Mouse (Mus musculus) embryonic facial prominence, embryonic 11.5 days (tissue): ENCODE measurements around the gene Ppp3cb. TPM values are rescaled to one million over a fixed set of nuclear protein-coding genes. Genes with fewer than 3 reads are reported as not detected.

Experiments used
- ATAC-seq: fragments of 200-750 bp; cut with Nextera tagmentation; replicated peaks from 2 replicates; pipeline ENCODE4 v1.8.0; 2017; ENCODE audit warnings: low read depth; ENCODE audit not compliant: insufficient number of reproducible peaks, low FRiP score, low TSS enrichment
- DNase-seq: peaks from one replicate; pipeline ENCODE4 v3.0.0-alpha.2; 2015; ENCODE audit warnings: low spot score
- H3K27ac ChIP-seq: fragments of 300-500 bp; sonication (generic); replicated peaks from 2 replicates; pipeline ENCODE4 v1.5.1; 2014; ENCODE audit warnings: mild to moderate bottlenecking, low read depth, low read length, control low read depth
- H3K27me3 ChIP-seq: fragments of 300-500 bp; sonication (generic); 2 replicates; pipeline ENCODE4 v1.6.1; 2014; ENCODE audit warnings: mild to moderate bottlenecking, low read length, moderate library complexity, mixed read lengths; ENCODE audit not compliant: control insufficient read depth, insufficient read depth
- H3K36me3 ChIP-seq: fragments of 300-500 bp; sonication (generic); replicated peaks from 2 replicates; pipeline ENCODE4 v1.6.1; 2014; ENCODE audit warnings: low read depth, mild to moderate bottlenecking, low read length, moderate library complexity, mixed read lengths; ENCODE audit not compliant: control insufficient read depth, insufficient read depth
- H3K4me1 ChIP-seq: fragments of 300-500 bp; sonication (generic); 2 replicates; pipeline ENCODE4 v1.6.1; 2014; ENCODE audit warnings: low read length, mixed read lengths; ENCODE audit not compliant: control insufficient read depth, insufficient read depth
- H3K4me2 ChIP-seq: fragments of 300-500 bp; sonication (generic); 2 replicates; pipeline ENCODE4 v1.6.1; 2014; ENCODE audit warnings: low read depth, mild to moderate bottlenecking, control low read depth, low read length, moderate library complexity
- H3K4me3 ChIP-seq: fragments of 300-500 bp; sonication (generic); 2 replicates; pipeline ENCODE4 v1.5.1; 2014; ENCODE audit warnings: low read depth, low read length, control low read depth
- H3K9ac ChIP-seq: fragments of 300-500 bp; sonication (generic); replicated peaks from 2 replicates; pipeline ENCODE4 v1.6.1; 2014; ENCODE audit warnings: mild to moderate bottlenecking, control low read depth, low read length
- H3K9me3 ChIP-seq: fragments of 300-500 bp; sonication (generic); replicated peaks from 2 replicates; pipeline ENCODE4 v1.6.1; 2016; ENCODE audit warnings: mild to moderate bottlenecking, low read length, inconsistent platforms, mixed read lengths; ENCODE audit not compliant: control insufficient read depth
- WGBS: fragments of 180-500 bp; shearing (Covaris S2); extraction: QIAGEN DNeasy Blood & Tissue Kit; methylation state at CpG from one replicate; pipeline ENCODE4 v1.1.7; 2014; 5-methylcytosine and 5-hydroxymethylcytosine counted together
- polyA plus RNA-seq: library from polyadenylated mRNA; unstranded; fragments of >200 nt; fragmentation: Nextera tagmentation; extraction: Ambion mirVana; gene quantifications from 2 replicates; pipeline ENCODE4 v1.2.1, GENCODE M21; 2014

Gene Ppp3cb
- polyA plus RNA-seq, 1 experiment from 2014 or later, result 62.5 TPM

- H3K27ac ChIP-seq, result no peak overlapping the region
- WGBS, result 94% methylated on average over 10 of the region's 10 CpGs
Measured at GRCm38 (mm10) chr14:20502966-20503365, 43.4 kb downstream of the Ppp3cb start.

GRCm38 (mm10) chr14:20499982-20500381 is 46.4 kb downstream of the Ppp3cb start:
- Histone ChIP-seq H3K9ac (no peak overlapping the region), H3K27me3 (no peaks in the 10 kb centered on the region), H3K36me3 (no peaks in the 10 kb centered on the region; the same call in none of the 2 replicates), H3K4me3 (no peak overlapping the region), H3K4me2 (no peak overlapping the region), H3K27ac (no peak overlapping the region), H3K9me3 (no peaks in the 10 kb centered on the region), H3K4me1 (no peaks in the 10 kb centered on the region)
- 74% methylated on average over 3 of the region's 3 CpGs for WGBS
- peak; percentile 42 for DNase-seq
- no peak for ATAC-seq

More at GRCm38 (mm10) chr14:20502966-20503365, 43.4 kb downstream of the Ppp3cb start:
- Histone ChIP-seq H3K4me3 (no peak overlapping the region), H3K4me2 (no peak overlapping the region), H3K36me3 (no peaks in the 10 kb centered on the region; the same call in none of the 2 replicates), H3K4me1 (no peaks in the 10 kb centered on the region), H3K9me3 (no peaks in the 10 kb centered on the region), H3K27me3 (no peaks in the 10 kb centered on the region), H3K9ac (no peak overlapping the region)
- no peak for DNase-seq
- ATAC-seq, result no peak

GRCm38 (mm10) chr14:20496603-20497002 is 49.8 kb downstream of the Ppp3cb start, which contains the start of gene Mss51:
Mss51 (minus strand) TSS chr14:20496901.
- Histone ChIP-seq H3K9me3 (no peaks in the 10 kb centered on the region), H3K27me3 (no peaks in the 10 kb centered on the region), H3K4me1 (no peaks in the 10 kb centered on the region), H3K27ac (no peak within 1 kb of the TSS), H3K36me3 (no peaks in the 10 kb centered on the region; the same call in 1 of the 2 replicates), H3K4me2 (no peak within 1 kb of the TSS), H3K4me3 (no peak within 1 kb of the TSS), H3K9ac (no peak within 1 kb of the TSS)
- no peak for DNase-seq
- ATAC-seq, result no peak
- 76% methylated on average over 2 of the region's 2 CpGs for WGBS

- H3K36me3 ChIP-seq, result no peaks in the 10 kb centered on the region; the same call in 1 of the 2 replicates
- H3K27me3 ChIP-seq, result no peaks in the 10 kb centered on the region
Measured at GRCm38 (mm10) chr14:20486031-20486430, 60.3 kb downstream of the Ppp3cb start.

GRCm38 (mm10) chr14:20482051-20482751 is 64.2 kb downstream of the Ppp3cb start:
- H3K4me3 ChIP-seq, result no peak overlapping the region
- 86% methylated on average over 7 of the region's 7 CpGs for WGBS
- DNase-seq, result no peak

More at GRCm38 (mm10) chr14:20486031-20486430, 60.3 kb downstream of the Ppp3cb start:
- Histone ChIP-seq H3K4me1 (no peaks in the 10 kb centered on the region), H3K27ac (no peak overlapping the region), H3K9me3 (no peaks in the 10 kb centered on the region), H3K4me3 (no peak overlapping the region), H3K9ac (no peak overlapping the region), H3K4me2 (no peak overlapping the region)
- DNase-seq (no peak), ATAC-seq (no peak)
- WGBS, result 93% methylated on average over 5 of the region's 5 CpGs

GRCm38 (mm10) chr14:20481211-20481610 is 65.2 kb downstream of the Ppp3cb start:
- Histone ChIP-seq H3K27me3 (no peaks in the 10 kb centered on the region), H3K36me3 (no peaks in the 10 kb centered on the region; the same call in 1 of the 2 replicates), H3K27ac (no peak overlapping the region), H3K4me1 (no peaks in the 10 kb centered on the region), H3K9me3 (no peaks in the 10 kb centered on the region), H3K4me2 (no peak overlapping the region), H3K4me3 (no peak overlapping the region), H3K9ac (no peak overlapping the region)
- DNase-seq (no peak), ATAC-seq (no peak)
- 24% methylated on average over 5 of the region's 5 CpGs for WGBS

More at GRCm38 (mm10) chr14:20482051-20482751, 64.2 kb downstream of the Ppp3cb start:
- no peak overlapping the region for H3K27ac ChIP-seq
- ATAC-seq, result no peak
- no peaks in the 10 kb centered on the region for H3K9me3 ChIP-seq
- H3K36me3 ChIP-seq, result no peaks in the 10 kb centered on the region; the same call in 1 of the 2 replicates
- no peaks in the 10 kb centered on the region for H3K4me1 ChIP-seq
- no peak overlapping the region for H3K9ac ChIP-seq
- no peaks in the 10 kb centered on the region for H3K27me3 ChIP-seq
- no peak overlapping the region for H3K4me2 ChIP-seq

GRCm38 (mm10) chr14:20480195-20480579 is 66.2 kb downstream of the Ppp3cb start:
- ATAC-seq, result no peak
- 54% methylated on average over 1 of the region's 1 CpGs for WGBS
- H3K27ac ChIP-seq, result no peak overlapping the region

More at GRCm38 (mm10) chr14:20480195-20480579, 66.2 kb downstream of the Ppp3cb start:
- Histone ChIP-seq H3K27me3 (no peaks in the 10 kb centered on the region), H3K9me3 (no peaks in the 10 kb centered on the region), H3K36me3 (no peaks in the 10 kb centered on the region), H3K4me2 (peak overlapping the region; percentile 75), H3K9ac (no peak overlapping the region; the same call in 1 of the 2 replicates), H3K4me1 (no peaks in the 10 kb centered on the region), H3K4me3 (peak overlapping the region; percentile 65)
- DNase-seq, result no peak
